Mouse (Mus musculus) embryonic facial prominence, embryonic 14.5 days (tissue): ENCODE measurements around the gene Rgs16. TPM values are rescaled to one million over a fixed set of nuclear protein-coding genes. Genes with fewer than 3 reads are reported as not detected.

Experiments used
- ATAC-seq: fragments of 200-750 bp; cut with Nextera tagmentation; 2 replicates; pipeline ENCODE4 v1.8.0; 2017; ENCODE audit warnings: low read depth, moderate number of reproducible peaks, moderate TSS enrichment
- DNase-seq: peaks from one replicate; pipeline ENCODE4 v3.0.0-alpha.2; 2015; ENCODE audit warnings: low spot score
- H3K27ac ChIP-seq: fragments of 300-500 bp; sonication (generic); replicated peaks from 2 replicates; pipeline ENCODE4 v1.5.1; 2014; ENCODE audit warnings: low read depth, mild to moderate bottlenecking, low read length, moderate library complexity
- H3K27me3 ChIP-seq: fragments of 300-500 bp; sonication (generic); replicated peaks from 2 replicates; pipeline ENCODE4 v1.6.1; 2014; ENCODE audit warnings: low read length; ENCODE audit not compliant: control insufficient read depth, insufficient read depth
- H3K36me3 ChIP-seq: fragments of 300-500 bp; sonication (generic); 2 replicates; pipeline ENCODE4 v1.6.1; 2014; ENCODE audit warnings: low read length, mixed read lengths; ENCODE audit not compliant: control insufficient read depth, insufficient read depth
- H3K4me1 ChIP-seq: fragments of 300-500 bp; sonication (generic); 2 replicates; pipeline ENCODE4 v1.6.1; 2014; ENCODE audit warnings: antibody characterized with exemption, low read length; ENCODE audit not compliant: control insufficient read depth, insufficient read depth
- H3K4me2 ChIP-seq: fragments of 300-500 bp; sonication (generic); 2 replicates; pipeline ENCODE4 v1.6.1; 2014; ENCODE audit warnings: low read depth, mild to moderate bottlenecking, low read length, moderate library complexity, mixed read lengths
- H3K4me3 ChIP-seq: fragments of 300-500 bp; sonication (generic); 2 replicates; pipeline ENCODE4 v1.5.1; 2014; ENCODE audit warnings: low read depth, mild to moderate bottlenecking, low read length
- H3K9ac ChIP-seq: fragments of 300-500 bp; sonication (generic); 2 replicates; pipeline ENCODE4 v1.6.1; 2014; ENCODE audit warnings: low read depth, mild to moderate bottlenecking, low read length, moderate library complexity, mixed read lengths
- H3K9me3 ChIP-seq: fragments of 300-500 bp; sonication (generic); 2 replicates; pipeline ENCODE4 v1.6.1; 2016; ENCODE audit warnings: low read length; ENCODE audit not compliant: control insufficient read depth
- WGBS: fragments of 180-500 bp; shearing (Covaris S2); extraction: QIAGEN DNeasy Blood & Tissue Kit; methylation state at CpG from one replicate; pipeline ENCODE4 v1.1.7; 2014; 5-methylcytosine and 5-hydroxymethylcytosine counted together
- polyA plus RNA-seq: library from polyadenylated mRNA; unstranded; fragments of >200 nt; fragmentation: Nextera tagmentation; extraction: Ambion mirVana; gene quantifications from 2 replicates; pipeline ENCODE4 v1.2.1, GENCODE M21; 2014

Rgs16 gene
- polyA plus RNA-seq, 1 experiment from 2014 or later = 7.6 TPM

- ATAC-seq = 0 out of 2 replicates have a peak, but pooled peaks have one; percentile 17
- H3K4me2 ChIP-seq = no peak overlapping the region
- peak; percentile 72 for DNase-seq
- H3K4me3 ChIP-seq = no peak overlapping the region
- H3K27me3 ChIP-seq = no peaks in the 10 kb centered on the region
- WGBS = 64% methylated on average over 11 of the region's 11 CpGs
- H3K9me3 ChIP-seq = no peaks in the 10 kb centered on the region
- H3K4me1 ChIP-seq = peaks cover 49% of the 10 kb centered on the region
- no peaks in the 10 kb centered on the region for H3K36me3 ChIP-seq
- H3K9ac ChIP-seq = no peak overlapping the region
- H3K27ac ChIP-seq = no peak overlapping the region
These were observed 39.6 kb upstream of the Rgs16 start for GRCm38 (mm10) chr1:153700448-153701063.

GRCm38 (mm10) chr1:153701461-153701860 lies 38.7 kb upstream of the Rgs16 start:
- no peaks in the 10 kb centered on the region for H3K9me3 ChIP-seq
- no peak overlapping the region for H3K27ac ChIP-seq
- no peaks in the 10 kb centered on the region for H3K27me3 ChIP-seq
- no peaks in the 10 kb centered on the region for H3K36me3 ChIP-seq
- H3K4me2 ChIP-seq = no peak overlapping the region
- H3K4me1 ChIP-seq = peaks cover 49% of the 10 kb centered on the region
- no peak overlapping the region for H3K4me3 ChIP-seq
- 86% methylated on average over 1 of the region's 1 CpGs for WGBS
- H3K9ac ChIP-seq = no peak overlapping the region
- DNase-seq = no peak
- ATAC-seq = no peak

GRCm38 (mm10) chr1:153702166-153702852 lies 37.8 kb upstream of the Rgs16 start:
- no peaks in the 10 kb centered on the region for H3K36me3 ChIP-seq
- no peaks in the 10 kb centered on the region for H3K27me3 ChIP-seq
- H3K9me3 ChIP-seq = no peaks in the 10 kb centered on the region
- no peak overlapping the region for H3K4me2 ChIP-seq
- no peak overlapping the region for H3K9ac ChIP-seq
- H3K27ac ChIP-seq = 0 out of 2 replicates have a peak overlapping the region, but pooled peaks have one; percentile 18
- ATAC-seq (no peak), DNase-seq (no peak)
- no peak overlapping the region for H3K4me3 ChIP-seq
- peaks cover 49% of the 10 kb centered on the region for H3K4me1 ChIP-seq
- 51% methylated on average over 8 of the region's 8 CpGs for WGBS

GRCm38 (mm10) chr1:153702853-153703410 lies 37.2 kb upstream of the Rgs16 start:
- Histone ChIP-seq H3K9ac (no peak overlapping the region), H3K4me1 (peaks cover 49% of the 10 kb centered on the region), H3K27me3 (no peaks in the 10 kb centered on the region), H3K27ac (peak overlapping the region; percentile 18; the same call in 1 of the 2 replicates), H3K9me3 (no peaks in the 10 kb centered on the region), H3K4me2 (no peak overlapping the region), H3K4me3 (no peak overlapping the region), H3K36me3 (no peaks in the 10 kb centered on the region)
- WGBS = 43% methylated on average over 8 of the region's 8 CpGs
- DNase-seq (no peak), ATAC-seq (no peak)

- WGBS = 6% methylated on average over 12 of the region's 12 CpGs
- H3K36me3 ChIP-seq = no peaks in the 10 kb centered on the region
- peak; percentile 80 for ATAC-seq
- no peak overlapping the region for H3K4me3 ChIP-seq
- no peak overlapping the region for H3K27ac ChIP-seq
- H3K9me3 ChIP-seq = no peaks in the 10 kb centered on the region
- H3K4me1 ChIP-seq = peaks cover 45% of the 10 kb centered on the region
- peak; percentile 89 for DNase-seq
- no peaks in the 10 kb centered on the region for H3K27me3 ChIP-seq
- no peak overlapping the region for H3K9ac ChIP-seq
- peak overlapping the region; percentile 7; the same call in 1 of the 2 replicates for H3K4me2 ChIP-seq
These were observed 36.6 kb upstream of the Rgs16 start for GRCm38 (mm10) chr1:153703445-153703991.

GRCm38 (mm10) chr1:153704174-153704573 lies 36.0 kb upstream of the Rgs16 start:
- no peak overlapping the region for H3K9ac ChIP-seq
- H3K9me3 ChIP-seq = no peaks in the 10 kb centered on the region
- no peaks in the 10 kb centered on the region for H3K27me3 ChIP-seq
- no peaks in the 10 kb centered on the region for H3K36me3 ChIP-seq
- H3K27ac ChIP-seq = no peak overlapping the region
- H3K4me3 ChIP-seq = no peak overlapping the region
- 0 out of 2 replicates have a peak, but pooled peaks have one; percentile 45 for ATAC-seq
- H3K4me2 ChIP-seq = 0 out of 2 replicates have a peak overlapping the region, but pooled peaks have one; percentile 7
- no peak for DNase-seq
- H3K4me1 ChIP-seq = peaks cover 38% of the 10 kb centered on the region
- WGBS = 12% methylated on average over 7 of the region's 7 CpGs

- 30% methylated on average over 3 of the region's 3 CpGs for WGBS
- Histone ChIP-seq H3K27me3 (no peaks in the 10 kb centered on the region), H3K4me1 (peaks cover 31% of the 10 kb centered on the region), H3K27ac (no peak overlapping the region), H3K36me3 (no peaks in the 10 kb centered on the region), H3K9ac (no peak overlapping the region), H3K4me3 (no peak overlapping the region), H3K4me2 (no peak overlapping the region), H3K9me3 (no peaks in the 10 kb centered on the region)
- ATAC-seq (peak; percentile 53; the same call in 1 of the 2 replicates), DNase-seq (peak; percentile 71)
These were observed 35.2 kb upstream of the Rgs16 start for GRCm38 (mm10) chr1:153704996-153705395.

GRCm38 (mm10) chr1:153708626-153709025 lies 31.5 kb upstream of the Rgs16 start:
- Histone ChIP-seq H3K9ac (no peak overlapping the region), H3K4me1 (peaks cover 14% of the 10 kb centered on the region), H3K4me2 (no peak overlapping the region), H3K36me3 (no peaks in the 10 kb centered on the region), H3K4me3 (no peak overlapping the region), H3K9me3 (no peaks in the 10 kb centered on the region), H3K27me3 (no peaks in the 10 kb centered on the region), H3K27ac (no peak overlapping the region)
- DNase-seq = no peak
- no peak for ATAC-seq
- WGBS = 79% methylated on average over 5 of the region's 5 CpGs
